Mouse (Mus musculus) limb, embryonic 14.5 days (tissue): Measurements from ENCODE around the gene Eefsec. TPM values are rescaled to one million over a fixed set of nuclear protein-coding genes. Genes with fewer than 3 reads are reported as not detected.

Experiments
- ATAC-seq: fragments of 200-750 bp; cut with Nextera tagmentation; 2 replicates; pipeline ENCODE4 v1.8.0; 2017; ENCODE audit warnings: low read depth, moderate number of reproducible peaks, moderate TSS enrichment; ENCODE audit not compliant: low FRiP score
- DNase-seq: peaks from one replicate; pipeline ENCODE4 v3.0.0-alpha.2; 2015; ENCODE audit warnings: low spot score
- H3K27ac ChIP-seq: fragments of 300-500 bp; sonication (generic); replicated peaks from 2 replicates; pipeline ENCODE4 v1.5.1; 2014; ENCODE audit warnings: low read depth, mild to moderate bottlenecking, low read length, moderate library complexity, mixed read lengths
- H3K27me3 ChIP-seq: fragments of 300-500 bp; sonication (generic); 2 replicates; pipeline ENCODE4 v1.6.1; 2014; ENCODE audit warnings: low read length, mixed read lengths; ENCODE audit not compliant: control insufficient read depth, insufficient read depth
- H3K36me3 ChIP-seq: fragments of 300-500 bp; sonication (generic); 2 replicates; pipeline ENCODE4 v1.6.1; 2014; ENCODE audit warnings: mild to moderate bottlenecking, low read length, moderate library complexity, mixed read lengths; ENCODE audit not compliant: control insufficient read depth, insufficient read depth
- H3K4me1 ChIP-seq: fragments of 300-500 bp; sonication (generic); 2 replicates; pipeline ENCODE4 v1.6.1; 2014; ENCODE audit warnings: antibody characterized with exemption, low read length, mixed read lengths; ENCODE audit not compliant: control insufficient read depth, insufficient read depth
- H3K4me2 ChIP-seq: fragments of 300-500 bp; sonication (generic); replicated peaks from 2 replicates; pipeline ENCODE4 v1.6.1; 2014; ENCODE audit warnings: low read depth, mild to moderate bottlenecking, low read length, moderate library complexity; ENCODE audit not compliant: severe bottlenecking
- H3K4me3 ChIP-seq: fragments of 300-500 bp; sonication (generic); replicated peaks from 2 replicates; pipeline ENCODE4 v1.5.1; 2014; ENCODE audit warnings: low read length
- H3K9ac ChIP-seq: fragments of 300-500 bp; sonication (generic); 2 replicates; pipeline ENCODE4 v1.6.1; 2014; ENCODE audit warnings: mild to moderate bottlenecking, low read depth, low read length, moderate library complexity; ENCODE audit not compliant: severe bottlenecking
- H3K9me3 ChIP-seq: fragments of 300-500 bp; sonication (generic); 2 replicates; pipeline ENCODE4 v1.6.1; 2016; ENCODE audit warnings: low read length; ENCODE audit not compliant: control insufficient read depth
- POLR2A ChIP-seq: fragments of 200-500 bp; IDR thresholded peaks from 2 replicates; pipeline ENCODE4 v1.8.0; 2012; ENCODE audit warnings: inconsistent platforms, mild to moderate bottlenecking, moderate library complexity, borderline replicate concordance; ENCODE audit not compliant: insufficient read depth, insufficient read length; ENCODE audit errors: extremely low read depth
- WGBS: fragments of 180-500 bp; shearing (Covaris S2); extraction: QIAGEN DNeasy Blood & Tissue Kit; methylation state at CpG from one replicate; pipeline ENCODE4 v1.1.7; 2014; 5-methylcytosine and 5-hydroxymethylcytosine counted together
- polyA plus RNA-seq, 2 experiments: library from polyadenylated mRNA; depleted of rRNA in 1 of 2; stranded (reverse) in 1 of 2; unstranded in 1 of 2; fragments of >200 nt; fragmentation: Nextera tagmentation in 1 of 2; extraction: Ambion mirVana in 1 of 2; gene quantifications; 2 replicates each; pipeline versions ENCODE4 v1.2.1 to v1.2.3; 2012 to 2014

Eefsec gene
- polyA plus RNA-seq, 2 experiments: 23.0 to 38.2 TPM

GRCm38 (mm10) chr6:88232221-88232620 lies 214.1 kb downstream of the Eefsec start:
- Histone ChIP-seq H3K36me3 (no peaks in the 10 kb centered on the region), H3K9ac (no peak overlapping the region), H3K9me3 (no peaks in the 10 kb centered on the region), H3K27me3 (no peaks in the 10 kb centered on the region), H3K4me2 (no peak overlapping the region), H3K27ac (no peak overlapping the region), H3K4me1 (peaks cover 2% of the 10 kb centered on the region; the same call in 1 of the 2 replicates), H3K4me3 (no peak overlapping the region)
- whole genome bisulfite sequencing: 63% methylated on average over 6 of the region's 6 CpGs
- ATAC-seq: no peak
- TF ChIP-seq POLR2A: no peak
- DNase-seq: no peak

GRCm38 (mm10) chr6:88231821-88232220 lies 214.5 kb downstream of the Eefsec start:
- ATAC-seq (no peak), DNase-seq (no peak)
- no peak overlapping the region for H3K4me2 ChIP-seq
- H3K36me3 ChIP-seq: no peaks in the 10 kb centered on the region
- H3K4me3 ChIP-seq: no peak overlapping the region
- TF ChIP-seq POLR2A: no peak
- peaks cover 2% of the 10 kb centered on the region; the same call in 1 of the 2 replicates for H3K4me1 ChIP-seq
- no peaks in the 10 kb centered on the region for H3K27me3 ChIP-seq
- no peaks in the 10 kb centered on the region for H3K9me3 ChIP-seq
- WGBS: 78% methylated on average over 7 of the region's 7 CpGs
- no peak overlapping the region for H3K27ac ChIP-seq
- H3K9ac ChIP-seq: no peak overlapping the region

GRCm38 (mm10) chr6:88229221-88229620 lies 217.1 kb downstream of the Eefsec start:
- ATAC-seq (no peak), DNase-seq (no peak)
- WGBS: 83% methylated on average over 12 of the region's 12 CpGs
- Histone ChIP-seq H3K9me3 (no peaks in the 10 kb centered on the region), H3K4me3 (no peak overlapping the region), H3K27ac (no peak overlapping the region), H3K9ac (no peak overlapping the region), H3K27me3 (no peaks in the 10 kb centered on the region), H3K4me2 (no peak overlapping the region), H3K36me3 (no peaks in the 10 kb centered on the region), H3K4me1 (no peaks in the 10 kb centered on the region)
- no peak for TF ChIP-seq POLR2A

GRCm38 (mm10) chr6:88227537-88227936 lies 218.8 kb downstream of the Eefsec start:
- H3K4me2 ChIP-seq: no peak overlapping the region
- TF ChIP-seq POLR2A: no peak
- H3K9ac ChIP-seq: no peak overlapping the region
- no peaks in the 10 kb centered on the region for H3K9me3 ChIP-seq
- no peaks in the 10 kb centered on the region for H3K4me1 ChIP-seq
- ATAC-seq (no peak), DNase-seq (no peak)
- no peak overlapping the region for H3K27ac ChIP-seq
- WGBS: 35% methylated on average over 7 of the region's 7 CpGs
- no peaks in the 10 kb centered on the region for H3K27me3 ChIP-seq
- no peaks in the 10 kb centered on the region for H3K36me3 ChIP-seq
- no peak overlapping the region for H3K4me3 ChIP-seq

- DNase-seq (no peak), ATAC-seq (no peak)
- Histone ChIP-seq H3K36me3 (no peaks in the 10 kb centered on the region), H3K27me3 (no peaks in the 10 kb centered on the region), H3K4me2 (no peak overlapping the region), H3K9ac (no peak overlapping the region), H3K9me3 (no peaks in the 10 kb centered on the region), H3K27ac (no peak overlapping the region), H3K4me3 (no peak overlapping the region), H3K4me1 (no peaks in the 10 kb centered on the region)
- no peak for TF ChIP-seq POLR2A
- WGBS: 18% methylated on average over 5 of the region's 5 CpGs
Measured at GRCm38 (mm10) chr6:88226570-88226994, 219.8 kb downstream of the Eefsec start.

- no peaks in the 10 kb centered on the region for H3K4me1 ChIP-seq
- ATAC-seq (no peak), DNase-seq (no peak)
- H3K9ac ChIP-seq: no peak within 1 kb of the TSS
- no peaks in the 10 kb centered on the region for H3K36me3 ChIP-seq
- H3K27me3 ChIP-seq: no peaks in the 10 kb centered on the region
- no peak within 1 kb of the TSS for H3K4me2 ChIP-seq
- H3K27ac ChIP-seq: no peak within 1 kb of the TSS
- TF ChIP-seq POLR2A: no peak
- 46% methylated on average over 9 of the region's 10 CpGs for WGBS
- 0 out of 2 replicates have a peak, but pooled peaks cover 3% of the 10 kb centered on the region for H3K9me3 ChIP-seq
- no peak within 1 kb of the TSS for H3K4me3 ChIP-seq
Measured at GRCm38 (mm10) chr6:88221968-88222367, 224.4 kb downstream of the Eefsec start, which contains the start of gene Dnajb8. TSS of gene Dnajb8 (plus strand) at chr6:88222268.
